Mouse (Mus musculus): ENCODE results near the gene Lrr1. TPM values are rescaled to one million over a fixed set of nuclear protein-coding genes. Genes with fewer than 3 reads are reported as not detected.

Gene Lrr1
- total and polyA plus RNA-seq, 3 experiments, result 9.2 to 35.0 (median 23.8) TPM

Other genes starting within 250 kb of the Lrr1 start
- gene Rps29, start 9.6 kb upstream of the Lrr1 start, total RNA-seq (2012; rRNA removed), result 5,149 and 5,532 TPM in 2 replicates
- 460 and 635 TPM in 2 replicates for gene Rps29, start 9.6 kb upstream of the Lrr1 start, total RNA-seq (2014; rRNA removed)
- 1,193 and 1,316 TPM in 2 replicates for gene Rps29, start 9.6 kb upstream of the Lrr1 start, polyA plus RNA-seq (2012; ENCODE audit: insufficient read length, low read depth)
- 1,571 and 1,698 TPM in 2 replicates for gene Rpl36al, start 15.3 kb downstream of the Lrr1 start, total RNA-seq (2012; rRNA removed)
- gene Rpl36al, start 15.3 kb downstream of the Lrr1 start, total RNA-seq (2014; rRNA removed), result 1,160 and 1,263 TPM in 2 replicates
- gene Rpl36al, start 15.3 kb downstream of the Lrr1 start, polyA plus RNA-seq (2012; ENCODE audit: insufficient read length, low read depth), result 748 and 828 TPM in 2 replicates
- 58.1 and 72.2 TPM in 2 replicates for gene Mgat2, start 15.3 kb downstream of the Lrr1 start, total RNA-seq (2012; rRNA removed)
- gene Mgat2, start 15.3 kb downstream of the Lrr1 start, total RNA-seq (2014; rRNA removed), result 104 and 106 TPM in 2 replicates
- gene Mgat2, start 15.3 kb downstream of the Lrr1 start, polyA plus RNA-seq (2012; ENCODE audit: insufficient read length, low read depth), result 48.7 and 54.2 TPM in 2 replicates
- gene Gm49383, start 28.3 kb downstream of the Lrr1 start, total RNA-seq (2012; rRNA removed), result 21.3 and 23.6 TPM in 2 replicates
- gene Gm49383, start 28.3 kb downstream of the Lrr1 start, total RNA-seq (2014; rRNA removed), result 45.9 and 52.1 TPM in 2 replicates
- gene Gm49383, start 28.3 kb downstream of the Lrr1 start, polyA plus RNA-seq (2012; ENCODE audit: insufficient read length, low read depth), result 16.0 and 19.1 TPM in 2 replicates
- gene Dnaaf2, start 29.6 kb downstream of the Lrr1 start, total RNA-seq (2012; rRNA removed), result 8.4 and 9.7 TPM in 2 replicates
- gene Dnaaf2, start 29.6 kb downstream of the Lrr1 start, total RNA-seq (2014; rRNA removed), result 26.6 and 28.6 TPM in 2 replicates
- 3.7 and 6.9 TPM in 2 replicates for gene Dnaaf2, start 29.6 kb downstream of the Lrr1 start, polyA plus RNA-seq (2012; ENCODE audit: insufficient read length, low read depth)
- 23.4 and 24.9 TPM in 2 replicates for gene Gm49384, start 35.5 kb downstream of the Lrr1 start, total RNA-seq (2012; rRNA removed)
- 54.9 and 63.9 TPM in 2 replicates for gene Gm49384, start 35.5 kb downstream of the Lrr1 start, total RNA-seq (2014; rRNA removed)
- 28.3 and 34.4 TPM in 2 replicates for gene Gm49384, start 35.5 kb downstream of the Lrr1 start, polyA plus RNA-seq (2012; ENCODE audit: insufficient read length, low read depth)
- 32.6 and 38.3 TPM in 2 replicates for gene Pole2, start 59.4 kb downstream of the Lrr1 start, total RNA-seq (2012; rRNA removed)
- 143 and 148 TPM in 2 replicates for gene Pole2, start 59.4 kb downstream of the Lrr1 start, total RNA-seq (2014; rRNA removed)
- gene Pole2, start 59.4 kb downstream of the Lrr1 start, polyA plus RNA-seq (2012; ENCODE audit: insufficient read length, low read depth), result 37.1 and 37.3 TPM in 2 replicates
- 4.2 and 6.4 TPM in 2 replicates for gene Klhdc1, start 72.4 kb downstream of the Lrr1 start, total RNA-seq (2012; rRNA removed)
- gene Klhdc1, start 72.4 kb downstream of the Lrr1 start, total RNA-seq (2014; rRNA removed), result 8.2 TPM in 2 replicates
- 5.9 and 7.2 TPM in 2 replicates for gene Klhdc1, start 72.4 kb downstream of the Lrr1 start, polyA plus RNA-seq (2012; ENCODE audit: insufficient read length, low read depth)
- gene Klhdc2, start 127.9 kb downstream of the Lrr1 start, total RNA-seq (2012; rRNA removed), result 103 and 120 TPM in 2 replicates
- 280 and 288 TPM in 2 replicates for gene Klhdc2, start 127.9 kb downstream of the Lrr1 start, total RNA-seq (2014; rRNA removed)
- gene Klhdc2, start 127.9 kb downstream of the Lrr1 start, polyA plus RNA-seq (2012; ENCODE audit: insufficient read length, low read depth), result 81.8 and 85.3 TPM in 2 replicates
- 34.3 and 37.5 TPM in 2 replicates for gene Nemf, start 188.4 kb downstream of the Lrr1 start, total RNA-seq (2012; rRNA removed)
- 56.6 and 71.0 TPM in 2 replicates for gene Nemf, start 188.4 kb downstream of the Lrr1 start, total RNA-seq (2014; rRNA removed)
- gene Nemf, start 188.4 kb downstream of the Lrr1 start, polyA plus RNA-seq (2012; ENCODE audit: insufficient read length, low read depth), result 44.9 and 54.7 TPM in 2 replicates
- gene Arf6, start 203.3 kb downstream of the Lrr1 start, total RNA-seq (2012; rRNA removed), result 273 and 312 TPM in 2 replicates
- 308 and 375 TPM in 2 replicates for gene Arf6, start 203.3 kb downstream of the Lrr1 start, total RNA-seq (2014; rRNA removed)
- 224 and 258 TPM in 2 replicates for gene Arf6, start 203.3 kb downstream of the Lrr1 start, polyA plus RNA-seq (2012; ENCODE audit: insufficient read length, low read depth)
- gene Gm9887, start 203.6 kb downstream of the Lrr1 start, total RNA-seq (2012; rRNA removed), result 4.3 TPM in 2 replicates
- gene Gm9887, start 203.6 kb downstream of the Lrr1 start, total RNA-seq (2014; rRNA removed), result not detected in 2 replicates
- gene Gm9887, start 203.6 kb downstream of the Lrr1 start, polyA plus RNA-seq (2012; ENCODE audit: insufficient read length, low read depth), result 3.4 and 4.3 TPM in 2 replicates

Measured in CH12.LX (cell line).